Mouse (Mus musculus): ENCODE results near the gene Trpm8.
A peak's percentile ranks its signal among the peaks of the same experiment; 100 is the strongest.

Trpm8 gene

GRCm38 (mm10) chr1:88277098-88277817 is at the start of gene Trpm8, which contains the start of gene Hjurp:
TSS of gene Trpm8 (plus strand) at chr1:88277661.
TSS of gene Hjurp (minus strand) at chr1:88277633.
- DNase-seq (ENCODE audit: low spot score) = peak; percentile 100

- DNase-seq (ENCODE audit: low spot score) = no peak
These were observed 49.3 kb upstream of the Trpm8 start for GRCm38 (mm10) chr1:88228121-88228520.

- no peak for DNase-seq (ENCODE audit: low spot score)
These were observed 47.9 kb upstream of the Trpm8 start for GRCm38 (mm10) chr1:88229566-88229965.

GRCm38 (mm10) chr1:88229986-88230385 is 47.5 kb upstream of the Trpm8 start:
- DNase-seq (ENCODE audit: low spot score) = no peak

GRCm38 (mm10) chr1:88230421-88230820 is 47.0 kb upstream of the Trpm8 start:
- DNase-seq (ENCODE audit: low spot score) = no peak

GRCm38 (mm10) chr1:88230981-88231802 is 46.3 kb upstream of the Trpm8 start:
- DNase-seq (ENCODE audit: low spot score) = no peak

- no peak for DNase-seq (ENCODE audit: low spot score)
These were observed 45.5 kb upstream of the Trpm8 start for GRCm38 (mm10) chr1:88231803-88232499.

- DNase-seq (ENCODE audit: low spot score) = no peak
These were observed 44.6 kb upstream of the Trpm8 start for GRCm38 (mm10) chr1:88232664-88233380.

- DNase-seq (ENCODE audit: low spot score) = no peak
These were observed 43.8 kb upstream of the Trpm8 start for GRCm38 (mm10) chr1:88233421-88234247.

- no peak for DNase-seq (ENCODE audit: low spot score)
These were observed 43.2 kb upstream of the Trpm8 start for GRCm38 (mm10) chr1:88234248-88234610.

GRCm38 (mm10) chr1:88234646-88235045 is 42.8 kb upstream of the Trpm8 start:
- DNase-seq (ENCODE audit: low spot score) = no peak

GRCm38 (mm10) chr1:88235046-88235893 is 42.2 kb upstream of the Trpm8 start:
- DNase-seq (ENCODE audit: low spot score) = no peak

- no peak for DNase-seq (ENCODE audit: low spot score)
These were observed 41.5 kb upstream of the Trpm8 start for GRCm38 (mm10) chr1:88235894-88236415.

GRCm38 (mm10) chr1:88237311-88237710 is 40.1 kb upstream of the Trpm8 start:
- DNase-seq (ENCODE audit: low spot score) = no peak

GRCm38 (mm10) chr1:88238771-88239170 is 38.7 kb upstream of the Trpm8 start:
- no peak for DNase-seq (ENCODE audit: low spot score)

GRCm38 (mm10) chr1:88240072-88240471 is 37.4 kb upstream of the Trpm8 start:
- DNase-seq (ENCODE audit: low spot score) = no peak

GRCm38 (mm10) chr1:88240579-88240978 is 36.9 kb upstream of the Trpm8 start:
- DNase-seq (ENCODE audit: low spot score) = no peak

GRCm38 (mm10) chr1:88243861-88244260 is 33.6 kb upstream of the Trpm8 start:
- no peak for DNase-seq (ENCODE audit: low spot score)

- DNase-seq (ENCODE audit: low spot score) = no peak
These were observed 31.6 kb upstream of the Trpm8 start for GRCm38 (mm10) chr1:88245881-88246280.

GRCm38 (mm10) chr1:88246386-88246785 is 31.1 kb upstream of the Trpm8 start:
- no peak for DNase-seq (ENCODE audit: low spot score)
